Mouse (Mus musculus) embryonic facial prominence, embryonic 14.5 days (tissue): ENCODE measurements around the gene Ap4s1. TPM values are rescaled to one million over a fixed set of nuclear protein-coding genes. Genes with fewer than 3 reads are reported as not detected.
"Not testable (repeated sequence)": the region's sequence is repeated elsewhere in the genome, so short reads cannot be mapped to it uniquely, and the experiment has no call there.

Experiments
- ATAC-seq: fragments of 200-750 bp; cut with Nextera tagmentation; 2 replicates; pipeline ENCODE4 v1.8.0; 2017; ENCODE audit warnings: low read depth, moderate number of reproducible peaks, moderate TSS enrichment
- DNase-seq: peaks from one replicate; pipeline ENCODE4 v3.0.0-alpha.2; 2015; ENCODE audit warnings: low spot score
- H3K27ac ChIP-seq: fragments of 300-500 bp; sonication (generic); replicated peaks from 2 replicates; pipeline ENCODE4 v1.5.1; 2014; ENCODE audit warnings: low read depth, mild to moderate bottlenecking, low read length, moderate library complexity
- H3K27me3 ChIP-seq: fragments of 300-500 bp; sonication (generic); replicated peaks from 2 replicates; pipeline ENCODE4 v1.6.1; 2014; ENCODE audit warnings: low read length; ENCODE audit not compliant: control insufficient read depth, insufficient read depth
- H3K36me3 ChIP-seq: fragments of 300-500 bp; sonication (generic); 2 replicates; pipeline ENCODE4 v1.6.1; 2014; ENCODE audit warnings: low read length, mixed read lengths; ENCODE audit not compliant: control insufficient read depth, insufficient read depth
- H3K4me1 ChIP-seq: fragments of 300-500 bp; sonication (generic); 2 replicates; pipeline ENCODE4 v1.6.1; 2014; ENCODE audit warnings: antibody characterized with exemption, low read length; ENCODE audit not compliant: control insufficient read depth, insufficient read depth
- H3K4me2 ChIP-seq: fragments of 300-500 bp; sonication (generic); 2 replicates; pipeline ENCODE4 v1.6.1; 2014; ENCODE audit warnings: low read depth, mild to moderate bottlenecking, low read length, moderate library complexity, mixed read lengths
- H3K4me3 ChIP-seq: fragments of 300-500 bp; sonication (generic); 2 replicates; pipeline ENCODE4 v1.5.1; 2014; ENCODE audit warnings: low read depth, mild to moderate bottlenecking, low read length
- H3K9ac ChIP-seq: fragments of 300-500 bp; sonication (generic); 2 replicates; pipeline ENCODE4 v1.6.1; 2014; ENCODE audit warnings: low read depth, mild to moderate bottlenecking, low read length, moderate library complexity, mixed read lengths
- H3K9me3 ChIP-seq: fragments of 300-500 bp; sonication (generic); 2 replicates; pipeline ENCODE4 v1.6.1; 2016; ENCODE audit warnings: low read length; ENCODE audit not compliant: control insufficient read depth
- WGBS: fragments of 180-500 bp; shearing (Covaris S2); extraction: QIAGEN DNeasy Blood & Tissue Kit; methylation state at CpG from one replicate; pipeline ENCODE4 v1.1.7; 2014; 5-methylcytosine and 5-hydroxymethylcytosine counted together
- polyA plus RNA-seq: library from polyadenylated mRNA; unstranded; fragments of >200 nt; fragmentation: Nextera tagmentation; extraction: Ambion mirVana; gene quantifications from 2 replicates; pipeline ENCODE4 v1.2.1, GENCODE M21; 2014

Gene Ap4s1
- polyA plus RNA-seq, result 29.7 and 35.8 TPM in 2 replicates

GRCm38 (mm10) chr12:51690893-51691844 lies at the start of gene Ap4s1:
Gene Ap4s1, plus strand, starts transcription at chr12:51691033.
- peak within 1 kb of the TSS; percentile 100 for H3K9ac ChIP-seq
- WGBS, result under 1% methylated on average over 38 of the region's 108 CpGs
- DNase-seq, result peak; percentile 67
- H3K27me3 ChIP-seq, result no peaks in the 10 kb centered on the region
- no peaks in the 10 kb centered on the region for H3K9me3 ChIP-seq
- H3K4me2 ChIP-seq, result peak within 1 kb of the TSS; percentile 83
- H3K4me1 ChIP-seq, result peaks cover 10% of the 10 kb centered on the region
- H3K4me3 ChIP-seq, result peak within 1 kb of the TSS; percentile 97
- no peaks in the 10 kb centered on the region for H3K36me3 ChIP-seq
- peak within 1 kb of the TSS; percentile 100 for H3K27ac ChIP-seq
- peak; percentile 69 for ATAC-seq

GRCm38 (mm10) chr12:51641871-51642270 lies 49.0 kb upstream of the Ap4s1 start:
- no peaks in the 10 kb centered on the region for H3K4me1 ChIP-seq
- H3K27me3 ChIP-seq, result no peaks in the 10 kb centered on the region
- WGBS, result 68% methylated on average over 6 of the region's 6 CpGs
- ATAC-seq (no peak), DNase-seq (no peak)
- no peaks in the 10 kb centered on the region for H3K9me3 ChIP-seq
- H3K4me2 ChIP-seq, result no peak overlapping the region
- peaks cover 18% of the 10 kb centered on the region for H3K36me3 ChIP-seq
- H3K4me3 ChIP-seq, result no peak overlapping the region
- no peak overlapping the region for H3K27ac ChIP-seq
- H3K9ac ChIP-seq, result no peak overlapping the region

GRCm38 (mm10) chr12:51649401-51649800 lies 41.4 kb upstream of the Ap4s1 start:
- not testable (repeated sequence) for H3K27ac ChIP-seq, DNase-seq, ATAC-seq, H3K4me2 ChIP-seq, H3K4me3 ChIP-seq, H3K9ac ChIP-seq, H3K4me1 ChIP-seq, H3K9me3 ChIP-seq, H3K27me3 ChIP-seq
- peaks cover 47% of the 10 kb centered on the region for H3K36me3 ChIP-seq

- H3K9ac ChIP-seq, result no peak overlapping the region
- H3K27me3 ChIP-seq, result no peaks in the 10 kb centered on the region
- WGBS, result 69% methylated on average over 1 of the region's 1 CpGs
- ATAC-seq (no peak; the same call in 1 of the 2 replicates), DNase-seq (no peak)
- no peak overlapping the region for H3K4me2 ChIP-seq
- H3K9me3 ChIP-seq, result no peaks in the 10 kb centered on the region
- H3K4me1 ChIP-seq, result no peaks in the 10 kb centered on the region
- H3K4me3 ChIP-seq, result no peak overlapping the region
- H3K27ac ChIP-seq, result no peak overlapping the region
- H3K36me3 ChIP-seq, result peaks cover 22% of the 10 kb centered on the region; the same call in 1 of the 2 replicates
Observed at GRCm38 (mm10) chr12:51655944-51656465, 34.8 kb upstream of the Ap4s1 start.

- Histone ChIP-seq H3K4me1 (no peaks in the 10 kb centered on the region), H3K27me3 (no peaks in the 10 kb centered on the region), H3K36me3 (no peaks in the 10 kb centered on the region), H3K9ac (no peak overlapping the region), H3K9me3 (no peaks in the 10 kb centered on the region), H3K4me2 (no peak overlapping the region), H3K27ac (no peak overlapping the region), H3K4me3 (no peak overlapping the region)
- no peak for DNase-seq
- ATAC-seq, result no peak
Observed at GRCm38 (mm10) chr12:51663011-51663410, 27.8 kb upstream of the Ap4s1 start.

GRCm38 (mm10) chr12:51663908-51664307 lies 26.9 kb upstream of the Ap4s1 start:
- Histone ChIP-seq H3K9ac (no peak overlapping the region), H3K9me3 (no peaks in the 10 kb centered on the region), H3K27me3 (no peaks in the 10 kb centered on the region), H3K36me3 (no peaks in the 10 kb centered on the region), H3K27ac (no peak overlapping the region), H3K4me2 (no peak overlapping the region), H3K4me3 (no peak overlapping the region), H3K4me1 (no peaks in the 10 kb centered on the region)
- ATAC-seq (no peak), DNase-seq (no peak)

- no peaks in the 10 kb centered on the region for H3K4me1 ChIP-seq
- no peak overlapping the region for H3K27ac ChIP-seq
- H3K9me3 ChIP-seq, result no peaks in the 10 kb centered on the region
- H3K9ac ChIP-seq, result no peak overlapping the region
- H3K4me2 ChIP-seq, result no peak overlapping the region
- ATAC-seq, result no peak
- DNase-seq, result no peak
- H3K27me3 ChIP-seq, result no peaks in the 10 kb centered on the region
- H3K4me3 ChIP-seq, result no peak overlapping the region
- 73% methylated on average over 4 of the region's 4 CpGs for WGBS
- H3K36me3 ChIP-seq, result no peaks in the 10 kb centered on the region
Observed at GRCm38 (mm10) chr12:51666708-51667430, 24.0 kb upstream of the Ap4s1 start.

- no peak overlapping the region for H3K4me2 ChIP-seq
- no peak for DNase-seq
- 39% methylated on average over 5 of the region's 5 CpGs for WGBS
Observed at GRCm38 (mm10) chr12:51671231-51671891, 19.5 kb upstream of the Ap4s1 start.

More at GRCm38 (mm10) chr12:51671231-51671891, 19.5 kb upstream of the Ap4s1 start:
- Histone ChIP-seq H3K4me1 (peaks cover 5% of the 10 kb centered on the region; the same call in 1 of the 2 replicates), H3K27ac (no peak overlapping the region), H3K36me3 (no peaks in the 10 kb centered on the region), H3K9ac (no peak overlapping the region), H3K27me3 (no peaks in the 10 kb centered on the region), H3K4me3 (no peak overlapping the region), H3K9me3 (no peaks in the 10 kb centered on the region)
- no peak for ATAC-seq
